Mouse (Mus musculus): ENCODE measurements around the gene Bcl11a. TPM values are rescaled to one million over a fixed set of nuclear protein-coding genes. Genes with fewer than 3 reads are reported as not detected.

The Bcl11a gene
- total and polyA plus RNA-seq, 3 experiments = 37.0 to 112 (median 83.8) TPM

DNA sequence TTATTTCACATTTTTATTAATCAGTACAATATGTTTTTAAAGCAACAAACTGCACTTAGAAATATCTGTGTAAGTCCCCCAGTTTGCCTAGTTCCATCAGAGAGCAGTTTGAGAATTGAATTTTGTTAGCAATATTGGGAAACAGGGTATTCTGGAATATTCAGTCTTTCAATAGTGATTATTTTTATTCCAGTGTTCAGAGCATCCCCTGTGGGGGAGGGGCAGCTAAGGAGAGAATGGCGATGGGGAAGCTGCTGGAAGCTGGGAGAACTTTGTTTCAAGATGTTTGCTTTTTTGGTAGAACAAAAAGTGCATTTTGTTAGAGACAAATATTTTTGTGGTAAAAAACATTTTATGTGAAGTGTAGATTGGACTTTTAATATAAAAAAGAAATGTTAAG is 18.7 kb upstream of the Bcl11a start:
- H3K27me3 ChIP-seq (ENCODE audit: control insufficient read depth in 1 of 2, insufficient read depth in 2 of 2, low read length in 2 of 2) = peaks cover 14 to 17% of the 10 kb centered on the region in 2 experiments
- DNase-seq (ENCODE audit: low read depth, low spot score) = no peak
- TF ChIP-seq MXI1 (IDR thresholded peaks at IDR 0.05; ENCODE audit: low read depth, low read length) = no peak
- TF ChIP-seq GATA1 (IDR thresholded peaks at IDR 0.05; ENCODE audit: low read depth, low read length) = no peak
- no peak for TF ChIP-seq MYB (IDR thresholded peaks at IDR 0.05; ENCODE audit: low read depth, low read length)
- H3K9me3 ChIP-seq (replicated peaks; ENCODE audit: insufficient read depth, low read length) = no peaks in the 10 kb centered on the region
- H3K36me3 ChIP-seq (ENCODE audit: control insufficient read depth in 1 of 2, insufficient read depth in 2 of 2, low read length in 2 of 2) = no peaks in the 10 kb centered on the region
- H3K79me2 ChIP-seq (ENCODE audit: control insufficient read depth, insufficient read depth, low read length, poor library complexity) = no peaks in the 10 kb centered on the region
- H3K4me1 ChIP-seq (ENCODE audit: control insufficient read depth in 1 of 2, insufficient read depth in 2 of 2, low read length in 2 of 2) = no peaks in the 10 kb centered on the region
- no peak overlapping the region for H3K27ac ChIP-seq (ENCODE audit: control insufficient read depth, low read depth, low read length)
- H3K9ac ChIP-seq (ENCODE audit: control insufficient read depth, low read depth, low read length, poor library complexity, severe bottlenecking) = no peak overlapping the region
- H3K4me3 ChIP-seq (ENCODE audit: control insufficient read depth in 1 of 2, insufficient read depth in 1 of 2, low read depth in 2 of 2, low read length in 2 of 2) = no peak overlapping the region

DNA sequence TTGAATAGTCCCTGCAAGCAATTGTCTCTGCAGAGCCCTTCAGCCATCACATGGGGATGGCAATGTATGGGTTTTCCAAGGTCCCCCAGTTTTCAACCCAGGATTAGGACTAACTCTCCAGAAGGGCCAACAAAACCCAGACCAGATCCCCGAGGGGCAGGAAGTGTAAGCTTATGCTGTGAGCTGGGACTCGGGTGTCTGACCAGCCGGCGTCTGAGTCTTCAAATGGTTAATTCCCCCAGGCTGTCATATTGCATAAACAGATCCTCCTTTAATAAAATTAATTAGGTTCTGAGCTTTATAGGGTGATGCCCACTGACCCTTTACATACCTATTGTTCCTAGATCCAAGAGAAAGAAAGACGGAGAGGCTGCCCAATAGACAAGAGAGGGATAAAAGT is 17.4 kb upstream of the Bcl11a start:
- no peak overlapping the region for H3K9ac ChIP-seq (ENCODE audit: control insufficient read depth, low read depth, low read length, poor library complexity, severe bottlenecking)
- TF ChIP-seq ELF1 (IDR thresholded peaks at IDR 0.05; ENCODE audit: low read depth, low read length) (no peak), SIN3A (IDR thresholded peaks at IDR 0.05; ENCODE audit: low read length) (no peak), MAFK (IDR thresholded peaks at IDR 0.05; ENCODE audit: borderline replicate concordance, low read depth, low read length) (no peak), HCFC1 (IDR thresholded peaks at IDR 0.05; ENCODE audit: low read depth, low read length) (no peak), POLR2AphosphoS5 (IDR thresholded peaks at IDR 0.05; ENCODE audit: borderline replicate concordance, low read depth, low read length) (no peak), CHD1 (IDR thresholded peaks at IDR 0.05; ENCODE audit: low read depth, low read length) (no peak), MAX (IDR thresholded peaks at IDR 0.05; ENCODE audit: low read length) (no peak), ZKSCAN1 (IDR thresholded peaks at IDR 0.05; ENCODE audit: low read depth, low read length) (no peak), CTCF (IDR thresholded peaks at IDR 0.05 in 2 of 3, conservative IDR thresholded peaks at IDR 0.05 in 1 of 3; ENCODE audit: control insufficient read depth in 1 of 3, insufficient read depth in 1 of 3, low read depth in 2 of 3, low read length in 3 of 3, poor library complexity in 1 of 3, severe bottlenecking in 1 of 3) (no peak), KAT2A (conservative IDR thresholded peaks at IDR 0.05; ENCODE audit: low read depth, low read length) (no peak), JUND (IDR thresholded peaks at IDR 0.05; ENCODE audit: low read depth, low read length) (no peak), EP300 (IDR thresholded peaks at IDR 0.05; ENCODE audit: low read depth in 1 of 2, low read length in 2 of 2) (no peak), MEF2A (IDR thresholded peaks at IDR 0.05; ENCODE audit: extremely low read depth, insufficient replicate concordance, low read depth, low read length, poor library complexity, severe bottlenecking) (no peak), POLR2A (IDR thresholded peaks at IDR 0.05; ENCODE audit: control insufficient read depth in 1 of 2, insufficient read depth in 1 of 2, low read depth in 1 of 2, low read length in 2 of 2, poor library complexity in 1 of 2) (no peak), MYB (IDR thresholded peaks at IDR 0.05; ENCODE audit: low read depth, low read length) (no peak), ZMIZ1 (IDR thresholded peaks at IDR 0.05; ENCODE audit: low read depth, low read length) (no peak)
- no peaks in the 10 kb centered on the region for H3K4me1 ChIP-seq (ENCODE audit: control insufficient read depth in 1 of 2, insufficient read depth in 2 of 2, low read length in 2 of 2)
- H3K27ac ChIP-seq (ENCODE audit: control insufficient read depth, low read depth, low read length) = no peak overlapping the region
- H3K79me2 ChIP-seq (ENCODE audit: control insufficient read depth, insufficient read depth, low read length, poor library complexity) = no peaks in the 10 kb centered on the region
- H3K36me3 ChIP-seq (ENCODE audit: control insufficient read depth in 1 of 2, insufficient read depth in 2 of 2, low read length in 2 of 2) = no peaks in the 10 kb centered on the region
- DNase-seq (ENCODE audit: low read depth, low spot score) = no peak
- no peaks in the 10 kb centered on the region for H3K9me3 ChIP-seq (replicated peaks; ENCODE audit: insufficient read depth, low read length)
- peaks cover 12 to 13% of the 10 kb centered on the region in 2 experiments for H3K27me3 ChIP-seq (ENCODE audit: control insufficient read depth in 1 of 2, insufficient read depth in 2 of 2, low read length in 2 of 2)
- no peak overlapping the region for H3K4me3 ChIP-seq (ENCODE audit: control insufficient read depth in 1 of 2, insufficient read depth in 1 of 2, low read depth in 2 of 2, low read length in 2 of 2)

All from MEL (cell line).